Mouse (Mus musculus): ENCODE measurements at regions not wholly inside any gene's neighbourhood (a gene's known extent, or its start where the extent isn't known, plus 50 kb on each side); places are given as distances from the start of the nearest gene placed in this dataset.

- no peak for TF ChIP-seq CTCF (IDR thresholded peaks at IDR 0.05; ENCODE audit: insufficient read depth, low read length)
- TF ChIP-seq POLR2A (IDR thresholded peaks at IDR 0.05; ENCODE audit: borderline replicate concordance, extremely low read depth, low read depth, low read length) = no peak
Observed at GRCm38 (mm10) chr7:66478106-66478505, 50.8 kb upstream of the Aldh1a3 start.

Measured in lung, adult 2 months (tissue).